Mouse (Mus musculus): ENCODE measurements at regions not wholly inside any gene's neighbourhood (a gene's known extent, or its start where the extent isn't known, plus 50 kb on each side); places are given as distances from the start of the nearest gene placed in this dataset.
"Not testable (repeated sequence)": the region's sequence is repeated elsewhere in the genome, so short reads cannot be mapped to it uniquely, and the experiment has no call there.

GRCm38 (mm10) chrX:50549713-50550112 is 121.4 kb upstream of the Olfr1324 start:
- intact Hi-C loops (cut with DNase I): loop anchor here (5.0 to 10.0 kb wide), 2 partner anchors 1175 to 1242 kb away; no protein-coding TSS in a partner anchor
- peak; percentile 54 for DNase-seq (ENCODE audit: low spot score)

GRCm38 (mm10) chrX:50537785-50538159 is 109.5 kb upstream of the Olfr1324 start:
- intact Hi-C loops (cut with DNase I); DNase-seq (ENCODE audit: low spot score): not testable (repeated sequence)

- no peak for DNase-seq (ENCODE audit: low spot score)
- intact Hi-C loops (cut with DNase I): no loop called here
Measured at GRCm38 (mm10) chrX:50537122-50537784, 109.0 kb upstream of the Olfr1324 start.

GRCm38 (mm10) chrX:50504047-50504446 is 75.7 kb upstream of the Olfr1324 start:
- DNase-seq (ENCODE audit: low spot score): no peak
- intact Hi-C loops (cut with DNase I): loop anchor here (5.0 kb wide), 1 partner anchor 1127 kb away; no protein-coding TSS in a partner anchor

- no peak for DNase-seq (ENCODE audit: low spot score)
- intact Hi-C loops (cut with DNase I): loop anchor here (5.0 kb wide), 1 partner anchor 1124 kb away; no protein-coding TSS in a partner anchor
Measured at GRCm38 (mm10) chrX:50501181-50501580, 72.9 kb upstream of the Olfr1324 start.

- DNase-seq (ENCODE audit: low spot score); intact Hi-C loops (cut with DNase I): not testable (repeated sequence)
Measured at GRCm38 (mm10) chrX:50490477-50490967, 62.2 kb upstream of the Olfr1324 start.

Measured in heart, postnatal 25 days (tissue).